Mouse (Mus musculus) liver, adult 2 months (tissue): ENCODE data around the gene Ptprs.

Source experiments
- CTCF ChIP-seq: fragments of 200-500 bp; IDR thresholded peaks from 2 replicates; pipeline ENCODE4 v1.5.1; 2011; ENCODE audit warnings: low read depth, low read length, control low read depth
- POLR2A ChIP-seq: fragments of 200-500 bp; IDR thresholded peaks from 2 replicates; pipeline ENCODE4 v1.6.1; 2011; ENCODE audit warnings: low read length, control low read depth; ENCODE audit not compliant: insufficient read depth; ENCODE audit errors: extremely low read depth

DNA sequence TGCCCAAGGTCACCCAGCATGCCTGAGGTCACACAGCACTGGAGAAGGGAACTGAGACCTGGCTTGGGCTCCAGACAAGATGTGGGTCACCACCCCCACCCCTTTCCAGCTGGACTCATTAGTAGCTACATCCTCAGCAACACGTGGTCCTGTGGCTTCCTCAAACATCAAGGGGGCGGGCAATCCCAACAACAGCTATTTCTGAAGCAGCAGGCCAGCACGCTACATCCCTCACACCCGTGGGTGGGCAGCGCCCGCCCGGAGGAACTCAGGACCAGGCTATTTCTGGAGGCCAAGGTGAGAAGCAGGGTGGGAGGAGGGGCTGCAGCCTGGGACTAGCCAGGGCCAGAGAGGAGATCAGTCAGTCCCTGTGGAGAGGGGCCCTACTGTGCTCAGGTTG lies 7.4 kb downstream of the Ptprs start:
- TF ChIP-seq POLR2A, result no peak
- no peak for TF ChIP-seq CTCF
